Mouse (Mus musculus) cerebellum, adult 11-12 months (tissue): ENCODE results near the gene Olfr1299.

Experiments used
- DNase-seq: peaks from one replicate; pipeline ENCODE4 v3.0.0; 2022

Olfr1299 gene

DNA sequence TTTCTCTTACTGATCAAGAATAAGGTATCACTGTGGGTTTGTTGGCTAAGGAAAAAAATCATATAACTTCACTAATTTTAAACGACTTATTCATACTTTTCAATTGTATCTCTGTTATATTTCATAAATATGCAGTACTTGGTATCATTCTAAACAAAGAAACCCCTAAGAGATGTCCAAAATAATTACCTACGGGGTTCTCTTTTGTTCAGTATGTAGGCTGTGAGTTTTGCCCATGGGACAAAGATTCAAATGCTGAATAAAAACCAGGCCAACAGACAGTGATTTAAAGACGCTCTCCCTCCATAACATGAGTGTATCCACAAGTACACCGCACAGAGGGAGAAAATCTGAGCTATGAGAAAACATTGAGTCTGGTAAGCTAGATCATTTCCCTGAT is at the start of gene Olfr1299:
Olfr1299 (plus strand) TSS at position 301 of the 400 bp plus-strand sequence.
- DNase-seq, result no peak

DNA sequence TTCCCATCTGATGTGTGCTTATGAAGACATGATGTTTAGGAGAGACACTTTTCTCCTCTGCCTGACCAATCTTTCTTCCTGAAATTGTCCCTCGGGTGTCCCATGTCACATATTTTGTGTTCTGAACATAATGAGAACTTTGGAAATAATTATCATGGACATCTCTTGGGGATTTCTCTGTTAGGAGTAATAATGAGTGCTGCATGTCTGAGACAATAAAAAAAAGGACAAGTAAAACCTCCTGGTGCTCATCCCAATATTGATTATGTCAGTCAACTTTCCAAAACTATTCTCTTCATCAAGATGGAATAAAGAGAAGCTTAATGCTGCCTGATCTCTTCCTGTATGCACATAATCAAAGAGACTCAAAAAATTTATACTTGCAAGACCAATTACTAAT is 34.8 kb upstream of the Olfr1299 start, which contains the start of gene Olfr1297:
Olfr1297 (minus strand) TSS at position 101 of the 400 bp plus-strand sequence.
- DNase-seq, result no peak

DNA sequence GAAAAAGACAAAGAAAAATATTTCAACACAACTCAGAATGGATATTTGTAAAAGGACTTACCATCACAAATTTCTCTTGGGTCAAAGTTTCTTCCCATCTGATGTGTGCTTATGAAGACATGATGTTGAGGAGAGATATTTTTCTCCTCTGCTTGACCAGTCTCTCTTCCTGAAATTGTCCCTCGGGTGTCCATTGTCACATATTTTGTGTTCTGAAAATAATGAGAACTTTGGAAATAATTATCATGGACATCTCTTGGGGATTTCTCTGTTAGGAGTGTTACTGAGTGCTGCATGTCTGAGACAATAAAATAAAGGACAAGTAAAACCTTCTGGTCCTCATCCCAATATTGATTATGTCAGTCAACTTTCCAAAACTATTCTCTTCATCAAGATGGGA is 12.1 kb upstream of the Olfr1299 start, which contains the start of gene Olfr1298:
Olfr1298 (minus strand) TSS at position 101 of the 400 bp plus-strand sequence.
- DNase-seq, result no peak
